Mouse (Mus musculus): Measurements from ENCODE around the gene Htr1a.

Gene Htr1a

DNA sequence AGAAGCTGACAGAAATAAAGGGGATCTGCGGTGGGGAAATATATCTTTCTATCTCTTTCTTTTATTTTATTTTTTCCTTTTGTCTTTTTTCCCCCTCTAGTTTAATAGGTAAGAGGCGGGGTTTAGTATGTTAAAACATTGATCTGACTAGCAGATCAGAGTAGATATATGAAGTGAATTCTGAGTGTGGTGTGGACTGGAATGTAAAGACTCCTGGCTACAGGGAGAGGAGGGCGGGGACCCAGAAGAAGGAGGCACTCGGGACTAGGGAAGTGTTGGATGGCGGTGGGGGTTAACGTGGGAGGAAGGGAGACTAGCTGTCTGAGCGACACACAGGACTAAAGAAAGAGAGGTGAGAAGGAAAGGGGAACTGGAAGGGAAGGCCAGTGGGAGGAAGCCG lies at the start of gene Htr1a:
Gene Htr1a, plus strand, starts transcription at position 301 of the 400 bp plus-strand sequence.
- no peak for DNase-seq (ENCODE audit: low spot score in 2 of 2)

DNA sequence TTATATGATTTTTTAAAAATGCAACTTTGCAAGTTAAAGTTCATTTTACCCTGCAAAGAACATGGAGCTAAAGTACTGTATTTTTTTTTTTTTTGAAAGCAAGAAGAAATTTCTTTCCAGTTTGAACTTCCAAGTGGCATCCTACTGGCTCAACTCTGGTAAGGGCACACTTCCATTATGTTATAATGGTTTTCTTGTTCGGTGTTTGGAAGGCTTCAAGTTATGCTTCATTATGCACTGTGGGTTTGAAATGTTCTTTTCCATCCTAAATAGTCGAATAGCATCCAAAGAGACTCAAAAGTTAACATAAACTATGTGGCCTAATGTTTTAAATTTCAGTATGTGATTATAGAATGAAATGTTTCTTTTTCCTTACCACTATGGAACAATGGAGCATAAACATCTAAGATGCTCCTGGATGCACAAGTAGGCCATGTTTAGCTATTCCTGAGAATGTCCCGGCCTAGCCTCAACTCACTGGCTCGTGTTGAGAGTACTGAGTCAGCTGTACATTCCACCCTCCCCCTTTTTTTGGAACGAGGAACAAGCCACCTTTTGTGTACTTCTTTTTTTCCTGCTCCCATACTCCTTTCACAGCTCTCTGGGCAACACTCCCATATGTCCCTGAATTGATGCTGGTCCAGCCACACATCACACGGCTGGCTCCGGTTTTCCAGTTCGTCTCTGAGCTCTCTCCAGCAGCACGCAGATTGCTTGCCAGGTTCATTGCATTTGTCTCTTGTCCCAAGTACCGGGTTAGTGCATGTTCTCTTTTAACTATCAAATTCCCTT lies 31.7 kb upstream of the Htr1a start:
- DNase-seq (ENCODE audit: low spot score in 2 of 2): peak in 1 of 2 experiments; percentile 5

DNA sequence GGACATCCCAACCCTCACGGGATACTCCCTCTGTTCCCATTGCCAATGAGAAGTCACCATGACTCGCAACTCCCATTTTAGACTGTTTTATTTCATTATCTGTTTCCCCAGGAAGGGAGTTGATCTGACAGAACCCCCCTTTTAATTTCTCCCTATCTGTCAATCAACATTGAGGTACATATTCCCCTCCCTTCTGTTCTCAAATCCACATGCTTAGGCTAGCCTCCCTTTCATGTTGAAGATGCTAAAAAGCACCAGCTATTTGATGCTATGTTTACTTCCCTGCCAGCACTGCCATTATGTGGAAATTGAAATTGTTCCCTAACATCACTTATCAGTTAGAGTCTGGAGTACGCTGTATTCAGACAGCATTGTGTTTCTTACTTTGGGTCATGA lies 31.1 kb upstream of the Htr1a start:
- DNase-seq (ENCODE audit: low spot score in 2 of 2): no peak

DNA sequence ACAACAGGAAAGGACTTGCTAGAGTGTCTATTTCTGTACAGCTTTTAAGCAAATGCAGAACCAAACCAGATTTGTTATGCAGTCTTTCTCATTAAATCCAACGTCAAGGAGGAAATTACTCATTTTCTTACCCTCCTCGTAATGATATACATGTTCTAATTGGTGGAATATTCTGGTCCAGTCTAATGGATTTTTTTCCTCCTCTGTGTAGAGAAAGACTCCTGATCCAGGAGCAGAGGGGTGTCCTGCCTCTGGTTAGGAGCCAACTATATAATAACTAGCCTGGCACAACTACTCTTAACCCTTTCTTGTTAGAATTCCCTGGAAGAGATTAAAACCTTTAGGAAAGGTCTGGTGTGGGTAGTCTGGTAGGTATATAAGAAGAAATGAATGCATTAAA lies 10.3 kb upstream of the Htr1a start:
- no peak for DNase-seq (ENCODE audit: low spot score in 2 of 2)

DNA sequence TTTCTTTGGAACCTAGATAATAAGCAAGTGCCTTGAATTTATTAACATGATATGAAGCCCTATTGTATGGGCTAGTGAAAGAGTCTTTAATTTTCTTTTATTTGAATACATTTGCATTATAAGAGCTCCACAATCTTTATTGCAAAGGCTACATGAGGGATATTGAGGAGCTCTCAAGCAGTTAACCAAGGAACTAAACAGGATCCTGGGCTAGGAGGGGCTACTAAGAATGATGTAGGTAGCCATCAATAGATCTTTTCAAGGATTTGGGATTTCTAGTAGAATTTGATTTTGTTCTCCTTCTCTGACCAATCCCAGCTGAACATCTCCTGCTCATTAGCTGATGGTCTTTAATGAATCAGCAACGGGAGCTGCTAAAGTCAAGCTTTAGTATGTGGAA lies 9.8 kb upstream of the Htr1a start:
- no peak for DNase-seq (ENCODE audit: low spot score in 2 of 2)

DNA sequence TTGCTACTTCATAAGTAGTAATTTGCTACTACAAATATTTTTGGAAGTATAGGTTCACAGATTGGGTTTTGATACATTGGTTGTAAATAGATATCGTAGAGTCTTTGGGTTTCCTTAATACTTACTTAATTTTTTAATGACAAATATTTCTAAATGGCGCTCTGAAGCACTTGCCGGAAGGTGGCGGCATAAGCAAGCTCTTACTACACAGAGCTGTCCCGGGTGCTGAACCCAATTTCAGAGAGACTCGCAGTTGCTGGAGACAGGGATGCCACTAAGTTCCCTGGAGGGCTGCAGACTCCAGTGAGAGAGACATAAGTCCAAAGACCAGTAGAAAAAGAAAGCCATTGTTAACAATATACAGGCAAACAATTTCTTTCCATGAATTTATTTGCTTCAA lies 863 bp upstream of the Htr1a start:
- peak; percentile 39 to 48 for DNase-seq (ENCODE audit: low spot score in 2 of 2)

DNA sequence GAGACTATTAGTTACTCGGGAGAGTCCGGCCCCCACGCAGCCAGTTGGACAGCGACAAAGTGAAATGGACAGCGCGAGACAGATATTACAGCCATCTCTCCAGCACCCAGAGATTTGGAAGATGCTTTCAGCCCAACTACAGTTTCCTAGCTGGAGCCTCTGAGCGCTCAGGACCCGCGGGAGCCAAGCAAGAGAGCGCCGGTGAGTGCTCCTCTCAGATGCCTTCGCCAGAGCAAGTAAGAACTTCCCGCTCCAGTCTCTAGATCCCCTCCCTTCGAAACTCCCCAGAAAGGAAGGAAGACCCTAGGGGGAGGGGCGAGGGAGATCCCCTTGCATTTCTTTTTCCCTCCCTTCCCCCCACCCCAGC lies 415 bp downstream of the Htr1a start:
- DNase-seq (ENCODE audit: low spot score in 2 of 2): peak in 1 of 2 experiments; percentile 14

DNA sequence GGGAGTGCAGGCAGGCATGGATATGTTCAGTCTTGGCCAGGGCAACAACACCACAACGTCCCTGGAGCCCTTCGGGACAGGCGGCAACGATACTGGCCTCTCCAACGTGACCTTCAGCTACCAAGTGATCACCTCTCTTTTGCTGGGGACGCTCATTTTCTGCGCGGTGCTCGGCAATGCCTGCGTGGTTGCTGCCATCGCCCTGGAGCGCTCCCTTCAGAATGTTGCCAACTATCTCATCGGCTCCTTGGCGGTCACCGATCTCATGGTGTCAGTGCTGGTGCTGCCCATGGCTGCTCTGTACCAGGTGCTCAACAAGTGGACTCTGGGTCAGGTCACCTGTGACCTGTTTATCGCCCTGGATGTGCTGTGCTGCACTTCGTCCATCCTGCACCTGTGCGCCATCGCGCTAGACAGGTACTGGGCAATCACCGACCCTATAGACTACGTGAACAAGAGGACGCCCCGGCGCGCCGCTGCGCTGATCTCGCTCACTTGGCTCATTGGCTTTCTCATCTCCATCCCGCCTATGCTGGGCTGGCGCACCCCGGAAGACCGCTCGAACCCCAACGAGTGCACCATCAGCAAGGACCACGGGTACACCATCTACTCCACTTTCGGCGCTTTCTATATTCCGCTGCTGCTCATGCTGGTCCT lies 927 bp downstream of the Htr1a start:
- peak; percentile 26 to 33 for DNase-seq (ENCODE audit: low spot score in 2 of 2)

DNA sequence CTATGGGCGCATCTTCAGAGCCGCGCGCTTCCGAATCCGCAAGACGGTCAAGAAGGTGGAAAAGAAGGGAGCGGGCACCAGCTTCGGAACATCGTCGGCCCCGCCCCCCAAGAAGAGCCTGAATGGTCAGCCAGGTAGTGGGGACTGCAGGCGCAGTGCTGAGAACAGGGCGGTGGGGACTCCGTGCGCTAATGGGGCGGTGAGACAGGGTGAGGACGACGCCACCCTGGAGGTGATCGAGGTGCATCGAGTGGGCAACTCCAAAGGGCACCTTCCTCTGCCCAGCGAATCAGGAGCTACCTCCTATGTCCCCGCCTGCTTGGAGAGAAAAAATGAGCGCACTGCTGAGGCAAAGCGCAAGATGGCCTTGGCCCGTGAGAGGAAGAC lies 1.4 kb downstream of the Htr1a start:
- DNase-seq (ENCODE audit: low spot score in 2 of 2): peak in 1 of 2 experiments; percentile 8

DNA sequence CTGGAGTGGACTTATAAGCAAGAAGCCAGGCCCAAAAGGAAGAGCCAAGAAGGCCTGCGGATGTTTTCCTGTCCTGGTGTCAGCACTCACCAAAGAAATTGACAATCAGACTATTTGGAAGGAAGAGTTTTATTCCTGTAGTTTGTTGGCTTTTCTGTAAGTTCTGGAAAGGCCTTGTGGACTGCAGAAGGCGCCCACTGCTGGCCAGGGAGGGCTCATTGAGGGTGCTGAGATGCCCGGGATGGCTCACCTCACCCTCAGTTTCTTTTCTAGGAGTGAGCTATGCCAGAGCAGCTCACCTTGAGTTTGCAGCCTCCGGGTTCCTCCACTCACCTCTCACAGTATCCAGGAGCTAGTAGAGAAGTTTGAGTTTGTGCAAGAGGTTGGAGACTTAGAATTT lies 2.8 kb downstream of the Htr1a start:
- no peak for DNase-seq (ENCODE audit: low spot score in 2 of 2)

DNA sequence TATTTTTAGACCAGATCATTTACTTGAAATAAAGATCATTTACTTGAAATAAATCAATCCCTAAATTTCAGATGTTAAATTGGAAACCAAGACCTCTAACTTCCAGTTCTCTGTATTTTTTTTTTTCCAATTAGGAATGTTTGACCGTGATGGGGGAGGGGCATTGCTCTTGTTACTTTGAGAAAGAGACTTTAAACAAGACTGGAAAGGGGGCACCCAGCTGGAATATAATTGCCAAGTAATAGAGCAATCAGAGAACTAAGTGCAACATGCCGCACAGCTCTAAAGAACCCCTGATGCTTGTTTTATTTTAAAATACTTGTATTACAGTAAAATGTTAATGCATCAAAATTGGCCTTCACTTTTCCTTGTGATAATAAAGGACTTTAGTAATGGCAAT lies 4.3 kb downstream of the Htr1a start:
- DNase-seq (ENCODE audit: low spot score in 2 of 2): no peak

DNA sequence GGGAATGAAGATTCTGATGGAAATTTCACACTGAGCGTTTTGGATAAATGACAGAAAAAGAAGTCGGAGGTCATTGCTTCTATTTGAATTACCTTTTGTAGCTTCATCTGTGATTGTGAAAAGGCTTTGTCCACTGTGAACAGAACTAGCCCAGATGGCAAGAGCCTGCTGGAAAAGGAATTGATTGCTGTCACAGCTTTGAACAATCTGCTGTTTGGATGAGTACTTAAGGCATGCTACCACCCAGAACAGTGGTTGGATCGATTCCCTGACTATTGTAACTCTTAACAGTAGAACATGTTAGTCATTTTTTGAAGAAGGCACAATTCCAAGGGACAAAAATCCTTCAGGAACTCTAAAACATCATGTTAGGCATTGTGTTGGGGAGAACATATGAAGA lies 8.1 kb downstream of the Htr1a start:
- no peak for DNase-seq (ENCODE audit: low spot score in 2 of 2)

All from frontal cortex, postnatal 25 days (tissue).